Mouse (Mus musculus) testis, adult 10 weeks (tissue): ENCODE measurements around the gene Olfr1490. TPM values are rescaled to one million over a fixed set of nuclear protein-coding genes. Genes with fewer than 3 reads are reported as not detected.

Source experiments
- polyA plus RNA-seq: library from polyadenylated mRNA; stranded (reverse); fragments of 350-450 nt; fragmentation: Illumina TruSeq; extraction: RNeasy Lipid Tissue Mini Kit (QIAGEN cat#74804); gene quantifications from one replicate; pipeline ENCODE4 v1.2.3, GENCODE M21; 2014; ENCODE audit warnings: low read depth, low replicate concordance

Olfr1490 gene
- not detected for polyA plus RNA-seq

DNA sequence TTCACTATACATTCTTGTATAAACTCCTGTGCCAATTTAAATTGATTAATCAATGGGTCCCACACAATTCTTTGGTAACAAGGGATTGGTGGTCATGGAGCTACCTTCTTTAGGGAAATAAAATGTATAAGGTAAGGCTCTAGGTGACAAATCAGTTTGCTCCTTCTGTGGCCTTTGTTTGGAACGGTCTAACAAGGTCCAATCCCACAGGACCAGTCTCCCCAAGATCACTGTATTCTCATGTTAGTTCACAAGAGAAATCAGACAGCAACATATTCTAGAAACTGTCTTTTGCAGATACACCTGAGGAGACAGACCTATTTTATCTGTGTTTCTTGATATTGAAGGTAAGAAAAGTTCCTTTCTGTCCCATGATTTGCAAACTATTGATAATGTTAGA is at the start of gene Olfr1490:
Gene Olfr1490 (plus strand): TSS at position 301 of the 400 bp plus-strand sequence.

DNA sequence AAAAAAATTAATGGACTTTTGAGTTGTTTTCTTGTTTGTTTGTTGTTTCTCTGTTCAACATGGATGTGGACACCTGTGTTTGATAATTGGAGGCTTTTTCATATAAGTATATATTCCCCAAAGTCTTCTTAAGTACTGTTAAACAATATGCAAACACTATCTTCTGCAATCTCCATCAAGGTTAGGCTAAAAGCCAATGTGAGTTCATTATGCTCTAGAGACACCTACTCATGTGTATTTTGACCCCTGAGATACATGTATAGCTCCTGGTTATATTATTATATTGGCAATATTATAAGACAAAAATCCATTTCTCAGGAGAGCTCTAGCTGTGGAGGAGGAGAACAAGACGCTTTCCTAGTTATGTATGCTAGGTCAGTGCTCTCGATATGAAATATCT is 33.8 kb upstream of the Olfr1490 start, which contains the start of gene Olfr1487:
Gene Olfr1487 (plus strand): TSS at position 301 of the 400 bp plus-strand sequence.

DNA sequence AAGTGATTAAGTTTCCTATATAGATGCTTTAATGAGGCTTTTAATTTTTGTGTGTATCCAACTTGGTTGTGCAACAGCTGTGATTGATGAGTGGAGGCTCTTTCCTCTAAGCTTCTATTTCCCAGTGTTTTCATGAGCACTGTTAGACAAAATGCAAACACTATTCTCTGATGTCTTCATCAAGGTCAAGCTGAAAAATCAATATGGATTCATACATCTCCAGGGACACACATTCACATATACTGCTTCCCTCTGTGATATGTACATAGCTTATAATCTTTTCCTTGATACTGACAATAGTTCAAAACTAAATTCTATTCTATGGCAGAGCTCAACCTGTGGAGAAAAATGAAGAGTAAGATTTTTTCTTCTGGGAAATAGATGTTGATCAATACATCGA is 19.6 kb upstream of the Olfr1490 start, which contains the start of gene Olfr1489:
Gene Olfr1489 (plus strand): TSS at position 301 of the 400 bp plus-strand sequence.

DNA sequence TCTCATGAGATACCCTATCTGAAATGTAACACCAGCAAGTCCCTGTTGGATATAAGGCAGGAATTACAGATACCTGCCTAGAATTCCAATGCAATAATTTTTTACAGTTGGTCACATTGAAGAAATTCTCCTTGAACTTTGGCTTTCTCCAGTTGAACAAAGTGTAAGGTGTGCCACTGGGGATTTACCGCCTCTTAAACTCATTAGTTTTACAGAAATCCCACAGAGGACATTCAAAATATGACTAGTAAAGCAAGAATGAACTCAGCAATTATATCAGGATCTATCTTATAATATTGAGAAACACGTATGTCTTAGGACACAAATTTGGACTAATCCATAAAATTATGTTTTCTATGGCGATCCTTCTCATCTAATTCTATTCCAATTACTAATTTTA is 46.1 kb downstream of the Olfr1490 start, which contains the start of gene Olfr1491:
Gene Olfr1491 (plus strand): TSS at position 301 of the 400 bp plus-strand sequence.

Other genes with a start within 250 kb of the Olfr1490 start
- not detected for gene Olfr1469, start 243.2 kb upstream of the Olfr1490 start, polyA plus RNA-seq
- gene Olfr1471, start 207.7 kb upstream of the Olfr1490 start, polyA plus RNA-seq: not detected
- gene Olfr1472, start 195.0 kb upstream of the Olfr1490 start, polyA plus RNA-seq: not detected
- not detected for gene Olfr1474, start 181.5 kb upstream of the Olfr1490 start, polyA plus RNA-seq
- gene Olfr1475, start 170.9 kb upstream of the Olfr1490 start, polyA plus RNA-seq: not detected
- gene Olfr1477, start 150.5 kb upstream of the Olfr1490 start, polyA plus RNA-seq: not detected
- not detected for gene Olfr1480, start 123.2 kb upstream of the Olfr1490 start, polyA plus RNA-seq
- gene Olfr1484, start 67.6 kb upstream of the Olfr1490 start, polyA plus RNA-seq: not detected
- not detected for gene Olfr1487, start 33.7 kb upstream of the Olfr1490 start, polyA plus RNA-seq
- not detected for gene Olfr1489, start 19.5 kb upstream of the Olfr1490 start, polyA plus RNA-seq
- not detected for gene Olfr1491, start 46.2 kb downstream of the Olfr1490 start, polyA plus RNA-seq
- gene Olfr1493-ps1, start 72.2 kb downstream of the Olfr1490 start, polyA plus RNA-seq: not detected
- gene Olfr1494, start 88.6 kb downstream of the Olfr1490 start, polyA plus RNA-seq: not detected
- not detected for gene Olfr1495, start 113.5 kb downstream of the Olfr1490 start, polyA plus RNA-seq
- gene Olfr1496, start 126.8 kb downstream of the Olfr1490 start, polyA plus RNA-seq: not detected
- not detected for gene Olfr1497, start 147.1 kb downstream of the Olfr1490 start, polyA plus RNA-seq
- not detected for gene Olfr1499, start 168.4 kb downstream of the Olfr1490 start, polyA plus RNA-seq
- not detected for gene Olfr1500, start 179.4 kb downstream of the Olfr1490 start, polyA plus RNA-seq
- not detected for gene Olfr1501, start 199.6 kb downstream of the Olfr1490 start, polyA plus RNA-seq
- not detected for gene Olfr1502, start 210.7 kb downstream of the Olfr1490 start, polyA plus RNA-seq
- not detected for gene Olfr1504, start 246.8 kb downstream of the Olfr1490 start, polyA plus RNA-seq